Mouse (Mus musculus): ENCODE results near the gene Ier3. TPM values are rescaled to one million over a fixed set of nuclear protein-coding genes. Genes with fewer than 3 reads are reported as not detected.

Ier3 gene
- polyA plus RNA-seq, 1 experiment from 2014 or later, result 25.3 TPM

DNA sequence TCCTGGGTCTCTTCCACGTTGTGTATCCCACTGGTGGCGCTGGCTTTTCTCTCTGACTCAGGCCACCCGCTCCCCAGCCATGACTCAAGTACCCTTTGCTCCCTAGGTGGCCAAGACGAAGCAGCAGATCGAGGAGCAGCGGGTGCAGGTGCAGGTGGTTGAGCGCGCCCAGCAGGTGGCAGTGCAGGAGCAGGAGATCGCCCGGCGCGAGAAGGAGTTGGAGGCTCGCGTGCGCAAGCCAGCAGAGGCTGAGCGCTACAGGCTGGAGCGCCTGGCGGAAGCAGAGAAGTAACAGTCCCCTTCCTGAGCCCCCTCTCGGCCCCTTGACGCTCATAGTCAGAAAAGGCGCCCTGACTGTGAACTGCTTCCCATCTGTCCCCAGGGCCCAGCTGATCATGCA is 8.3 kb downstream of the Ier3 start:
- 2% methylated on average over 21 of the region's 21 CpGs for WGBS
- Histone ChIP-seq H3K4me3 (replicated peaks) (peak overlapping the region; percentile 12), H3K27me3 (no peaks in the 10 kb centered on the region), H3K9me3 (replicated peaks) (no peaks in the 10 kb centered on the region), H3K4me2 (peak overlapping the region; percentile 45), H3K36me3 (peaks cover 83% of the 10 kb centered on the region), H3K4me1 (peaks cover 30% of the 10 kb centered on the region), H3K9ac (peak overlapping the region; percentile 26; the same call in 1 of the 2 replicates), H3K27ac (peak overlapping the region; percentile 68)
- ATAC-seq (replicated peaks; ENCODE audit: low FRiP score), result peak; percentile 82

- peaks cover 76% of the 10 kb centered on the region for H3K36me3 ChIP-seq
These were observed 11.1 kb downstream of the Ier3 start for GRCm38 (mm10) chr17:35832400-35833238.

GRCm38 (mm10) chr17:35833239-35833751 is 11.8 kb downstream of the Ier3 start:
- H3K9ac ChIP-seq, result no peak overlapping the region
- no peak overlapping the region for H3K4me2 ChIP-seq
- no peaks in the 10 kb centered on the region for H3K9me3 ChIP-seq (replicated peaks)
- peaks cover 43% of the 10 kb centered on the region for H3K4me1 ChIP-seq
- H3K27ac ChIP-seq, result 0 out of 2 replicates have a peak overlapping the region, but pooled peaks have one; percentile 27
- H3K4me3 ChIP-seq (replicated peaks), result no peak overlapping the region; the same call in 1 of the 2 replicates
- WGBS, result 30% methylated on average over 5 of the region's 5 CpGs
- H3K27me3 ChIP-seq, result no peaks in the 10 kb centered on the region
- ATAC-seq (replicated peaks; ENCODE audit: low FRiP score), result no peak
- H3K36me3 ChIP-seq, result peaks cover 70% of the 10 kb centered on the region

More at GRCm38 (mm10) chr17:35832400-35833238, 11.1 kb downstream of the Ier3 start:
- no peak for ATAC-seq (replicated peaks; ENCODE audit: low FRiP score)
- peaks cover 43% of the 10 kb centered on the region for H3K4me1 ChIP-seq
- no peak overlapping the region for H3K27ac ChIP-seq
- H3K9me3 ChIP-seq (replicated peaks), result no peaks in the 10 kb centered on the region
- no peak overlapping the region for H3K4me3 ChIP-seq (replicated peaks)
- 59% methylated on average over 8 of the region's 8 CpGs for WGBS
- H3K9ac ChIP-seq, result no peak overlapping the region
- no peak overlapping the region for H3K4me2 ChIP-seq
- no peaks in the 10 kb centered on the region for H3K27me3 ChIP-seq

GRCm38 (mm10) chr17:35833894-35834293 is 12.4 kb downstream of the Ier3 start:
- Histone ChIP-seq H3K27ac (0 out of 2 replicates have a peak overlapping the region, but pooled peaks have one; percentile 27), H3K36me3 (peaks cover 66% of the 10 kb centered on the region), H3K4me1 (peaks cover 43% of the 10 kb centered on the region), H3K4me2 (peak overlapping the region; percentile 62), H3K27me3 (no peaks in the 10 kb centered on the region), H3K9ac (0 out of 2 replicates have a peak overlapping the region, but pooled peaks have one; percentile 2), H3K4me3 (replicated peaks) (peak overlapping the region; percentile 82), H3K9me3 (replicated peaks) (no peaks in the 10 kb centered on the region)
- 59% methylated on average over 5 of the region's 5 CpGs for WGBS
- no peak for ATAC-seq (replicated peaks; ENCODE audit: low FRiP score)

DNA sequence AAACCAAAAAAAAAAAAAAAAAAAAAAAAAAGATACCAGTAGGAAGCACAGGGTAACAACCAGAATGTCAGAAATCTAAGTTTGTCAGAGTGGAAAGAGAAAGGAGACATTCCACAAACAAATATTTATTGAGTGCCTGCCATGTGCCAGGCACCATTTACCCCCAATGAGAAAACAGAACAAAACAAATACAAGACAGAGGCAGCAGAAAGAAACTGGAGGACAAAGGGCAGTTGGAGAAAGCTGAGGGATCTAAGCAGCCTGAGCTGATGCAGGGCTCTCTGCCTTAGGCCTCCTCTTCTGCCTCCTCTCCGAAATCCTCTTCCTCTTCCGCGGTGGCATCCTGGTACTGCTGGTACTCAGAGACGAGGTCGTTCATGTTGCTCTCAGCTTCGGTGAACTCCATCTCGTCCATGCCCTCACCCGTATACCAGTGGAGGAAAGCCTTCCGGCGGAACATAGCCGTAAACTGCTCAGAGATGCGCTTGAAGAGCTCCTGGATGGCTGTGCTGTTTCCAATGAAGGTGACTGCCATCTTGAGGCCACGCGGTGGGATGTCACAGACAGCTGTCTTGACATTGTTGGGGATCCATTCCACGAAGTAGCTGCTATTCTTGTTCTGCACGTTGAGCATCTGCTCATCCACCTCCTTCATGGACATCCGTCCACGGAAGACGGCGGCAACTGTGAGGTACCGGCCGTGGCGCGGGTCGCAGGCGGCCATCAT is 13.4 kb downstream of the Ier3 start:
- H3K4me2 ChIP-seq, result peak overlapping the region; percentile 62
- peak overlapping the region; percentile 86; the same call in 1 of the 2 replicates for H3K9ac ChIP-seq
- peak overlapping the region; percentile 82 for H3K4me3 ChIP-seq (replicated peaks)
- peaks cover 64% of the 10 kb centered on the region for H3K36me3 ChIP-seq
- WGBS, result 65% methylated on average over 26 of the region's 26 CpGs
- H3K27me3 ChIP-seq, result no peaks in the 10 kb centered on the region
- H3K27ac ChIP-seq, result peak overlapping the region; percentile 98; the same call in 1 of the 2 replicates
- peaks cover 48% of the 10 kb centered on the region for H3K4me1 ChIP-seq
- no peaks in the 10 kb centered on the region for H3K9me3 ChIP-seq (replicated peaks)
- no peak for ATAC-seq (replicated peaks; ENCODE audit: low FRiP score)

GRCm38 (mm10) chr17:35835424-35836140 is 14.1 kb downstream of the Ier3 start:
- no peaks in the 10 kb centered on the region for H3K27me3 ChIP-seq
- ATAC-seq (replicated peaks; ENCODE audit: low FRiP score), result no peak
- peak overlapping the region; percentile 86 for H3K9ac ChIP-seq
- whole genome bisulfite sequencing, result 69% methylated on average over 26 of the region's 26 CpGs
- peak overlapping the region; percentile 62 for H3K4me2 ChIP-seq
- peaks cover 61% of the 10 kb centered on the region for H3K36me3 ChIP-seq
- H3K9me3 ChIP-seq (replicated peaks), result no peaks in the 10 kb centered on the region
- peak overlapping the region; percentile 98 for H3K27ac ChIP-seq
- peaks cover 42% of the 10 kb centered on the region for H3K4me1 ChIP-seq
- peak overlapping the region; percentile 82 for H3K4me3 ChIP-seq (replicated peaks)

GRCm38 (mm10) chr17:35836178-35836965 is 14.9 kb downstream of the Ier3 start:
- Histone ChIP-seq H3K27me3 (no peaks in the 10 kb centered on the region), H3K9ac (peak overlapping the region; percentile 86), H3K4me1 (peaks cover 42% of the 10 kb centered on the region), H3K4me2 (peak overlapping the region; percentile 62), H3K9me3 (replicated peaks) (no peaks in the 10 kb centered on the region), H3K36me3 (peaks cover 53% of the 10 kb centered on the region), H3K4me3 (replicated peaks) (peak overlapping the region; percentile 82), H3K27ac (peak overlapping the region; percentile 98)
- ATAC-seq (replicated peaks; ENCODE audit: low FRiP score), result no peak
- WGBS, result 7% methylated on average over 24 of the region's 24 CpGs

GRCm38 (mm10) chr17:35836991-35837422 is 15.5 kb downstream of the Ier3 start:
- peak; percentile 27 for ATAC-seq (replicated peaks; ENCODE audit: low FRiP score)
- Histone ChIP-seq H3K4me2 (peak overlapping the region; percentile 62), H3K4me1 (peaks cover 44% of the 10 kb centered on the region), H3K27me3 (no peaks in the 10 kb centered on the region), H3K4me3 (replicated peaks) (peak overlapping the region; percentile 82), H3K9ac (peak overlapping the region; percentile 86), H3K9me3 (replicated peaks) (no peaks in the 10 kb centered on the region), H3K36me3 (peaks cover 47% of the 10 kb centered on the region), H3K27ac (peak overlapping the region; percentile 98)
- WGBS, result under 1% methylated on average over 25 of the region's 25 CpGs

- H3K27ac ChIP-seq, result peak overlapping the region; percentile 98
- no peaks in the 10 kb centered on the region for H3K27me3 ChIP-seq
- peak overlapping the region; percentile 62 for H3K4me2 ChIP-seq
- H3K4me1 ChIP-seq, result peaks cover 49% of the 10 kb centered on the region
- no peaks in the 10 kb centered on the region for H3K9me3 ChIP-seq (replicated peaks)
- WGBS, result 0% methylated on average over 18 of the region's 18 CpGs
- H3K36me3 ChIP-seq, result peaks cover 42% of the 10 kb centered on the region
- H3K9ac ChIP-seq, result peak overlapping the region; percentile 86
- no peak for ATAC-seq (replicated peaks; ENCODE audit: low FRiP score)
- H3K4me3 ChIP-seq (replicated peaks), result peak overlapping the region; percentile 82
These were observed 16.0 kb downstream of the Ier3 start for GRCm38 (mm10) chr17:35837487-35837886.

DNA sequence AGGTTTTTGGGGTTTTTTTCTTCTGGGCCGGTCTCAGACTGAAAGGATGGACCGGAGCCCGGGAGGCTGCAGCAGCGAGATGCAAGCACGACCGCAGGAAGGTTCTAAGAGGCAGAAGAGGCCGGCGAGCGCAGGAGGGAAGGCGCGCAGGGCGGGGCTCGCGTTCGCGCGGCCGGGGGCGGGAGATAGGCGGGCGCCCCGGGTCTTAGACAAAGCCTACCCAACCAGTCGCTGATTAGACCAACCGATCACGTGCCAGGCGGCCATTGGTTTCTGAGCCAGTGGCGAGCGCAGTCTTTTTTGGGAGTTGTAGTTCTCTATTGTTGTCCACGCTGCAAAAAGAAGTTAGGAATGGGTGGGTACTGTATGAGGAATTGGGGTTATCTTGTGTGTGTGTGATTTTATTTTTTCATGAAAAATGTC is 16.6 kb downstream of the Ier3 start, which contains the start of gene Tubb5:
Tubb5 (minus strand) TSS at position 185 of the 423 bp plus-strand sequence.
- WGBS, result 2% methylated on average over 29 of the region's 29 CpGs
- Histone ChIP-seq H3K36me3 (peaks cover 35% of the 10 kb centered on the region), H3K27me3 (no peaks in the 10 kb centered on the region), H3K4me3 (replicated peaks) (peak within 1 kb of the TSS; percentile 82), H3K9me3 (replicated peaks) (no peaks in the 10 kb centered on the region), H3K4me2 (peak within 1 kb of the TSS; percentile 62), H3K4me1 (peaks cover 55% of the 10 kb centered on the region), H3K27ac (peak within 1 kb of the TSS; percentile 98), H3K9ac (peak within 1 kb of the TSS; percentile 86)
- peak; percentile 80 for ATAC-seq (replicated peaks; ENCODE audit: low FRiP score)
